Mouse (Mus musculus): ENCODE measurements around the gene Kcnj5. TPM values are rescaled to one million over a fixed set of nuclear protein-coding genes. Genes with fewer than 3 reads are reported as not detected.

The Kcnj5 gene
- 0.81 and 0.85 TPM in 2 replicates for polyA plus RNA-seq (2015; fragmentation: Nextera tagmentation; extraction: Ambion mirVana)

- no peak for TF ChIP-seq CTCF (IDR thresholded peaks at IDR 0.05; ENCODE audit: low read depth)
- TF ChIP-seq EP300 (IDR thresholded peaks at IDR 0.05; ENCODE audit: low read depth) = no peak
- Histone ChIP-seq H3K27ac (ENCODE audit: low read depth) (no peak within 1 kb of the TSS), H3K9ac (replicated peaks) (no peak within 1 kb of the TSS; the same call in 1 of the 2 replicates), H3K4me1 (ENCODE audit: insufficient read depth) (0 out of 2 replicates have a peak, but pooled peaks cover 2% of the 10 kb centered on the region), H3K27me3 (ENCODE audit: insufficient read depth, low read length) (peaks cover 31% of the 10 kb centered on the region), H3K4me3 (ENCODE audit: low read depth, low read length) (peak within 1 kb of the TSS; percentile 19; the same call in 1 of the 2 replicates), H3K9me3 (ENCODE audit: low read length) (no peaks in the 10 kb centered on the region), H3K36me3 (replicated peaks; ENCODE audit: insufficient read depth, low read length) (no peaks in the 10 kb centered on the region), H3K4me2 (ENCODE audit: low read depth, low read length) (peak within 1 kb of the TSS; percentile 52)
- WGBS (ENCODE audit: insufficient replicate concordance) = 1% methylated on average over 19 of the region's 20 CpGs
- ATAC-seq (0 out of 2 replicates have a peak, but pooled peaks have one; percentile 25), DNase-seq (no peak)
Observed at GRCm38 (mm10) chr9:32344051-32344450, at the start of gene Kcnj5. TSS of gene Kcnj5 (minus strand) at chr9:32344350.

GRCm38 (mm10) chr9:32392716-32393115 is 48.6 kb upstream of the Kcnj5 start:
- H3K27ac ChIP-seq (ENCODE audit: low read depth) = no peak overlapping the region
- TF ChIP-seq EP300 (IDR thresholded peaks at IDR 0.05; ENCODE audit: low read depth) = no peak
- no peak for TF ChIP-seq CTCF (IDR thresholded peaks at IDR 0.05; ENCODE audit: low read depth)
- no peaks in the 10 kb centered on the region for H3K27me3 ChIP-seq (ENCODE audit: insufficient read depth, low read length)
- DNase-seq (no peak), ATAC-seq (no peak)
- H3K9ac ChIP-seq (replicated peaks) = no peak overlapping the region
- peaks cover 4% of the 10 kb centered on the region; the same call in 1 of the 2 replicates for H3K4me1 ChIP-seq (ENCODE audit: insufficient read depth)
- H3K36me3 ChIP-seq (replicated peaks; ENCODE audit: insufficient read depth, low read length) = no peaks in the 10 kb centered on the region
- no peaks in the 10 kb centered on the region for H3K9me3 ChIP-seq (ENCODE audit: low read length)
- 62% methylated on average over 6 of the region's 6 CpGs for WGBS (ENCODE audit: insufficient replicate concordance)
- no peak overlapping the region for H3K4me2 ChIP-seq (ENCODE audit: low read depth, low read length)
- H3K4me3 ChIP-seq (ENCODE audit: low read depth, low read length) = no peak overlapping the region

- Histone ChIP-seq H3K27me3 (ENCODE audit: insufficient read depth, low read length) (no peaks in the 10 kb centered on the region), H3K36me3 (replicated peaks; ENCODE audit: insufficient read depth, low read length) (no peaks in the 10 kb centered on the region), H3K9me3 (ENCODE audit: low read length) (no peaks in the 10 kb centered on the region), H3K27ac (ENCODE audit: low read depth) (no peak overlapping the region), H3K4me3 (ENCODE audit: low read depth, low read length) (no peak overlapping the region), H3K4me1 (ENCODE audit: insufficient read depth) (peaks cover 4% of the 10 kb centered on the region; the same call in 1 of the 2 replicates), H3K4me2 (ENCODE audit: low read depth, low read length) (no peak overlapping the region), H3K9ac (replicated peaks) (no peak overlapping the region)
- 80% methylated on average over 9 of the region's 9 CpGs for WGBS (ENCODE audit: insufficient replicate concordance)
- no peak for ATAC-seq
- TF ChIP-seq CTCF (IDR thresholded peaks at IDR 0.05; ENCODE audit: low read depth) (no peak), EP300 (IDR thresholded peaks at IDR 0.05; ENCODE audit: low read depth) (no peak)
- no peak for DNase-seq
Observed at GRCm38 (mm10) chr9:32391701-32392100, 47.6 kb upstream of the Kcnj5 start.

GRCm38 (mm10) chr9:32391092-32391491 is 46.9 kb upstream of the Kcnj5 start:
- H3K9ac ChIP-seq (replicated peaks) = no peak overlapping the region
- H3K27ac ChIP-seq (ENCODE audit: low read depth) = no peak overlapping the region
- TF ChIP-seq CTCF (IDR thresholded peaks at IDR 0.05; ENCODE audit: low read depth) = no peak
- no peak for TF ChIP-seq EP300 (IDR thresholded peaks at IDR 0.05; ENCODE audit: low read depth)
- WGBS (ENCODE audit: insufficient replicate concordance) = 38% methylated on average over 5 of the region's 5 CpGs
- H3K4me1 ChIP-seq (ENCODE audit: insufficient read depth) = peaks cover 4% of the 10 kb centered on the region; the same call in 1 of the 2 replicates
- ATAC-seq (no peak), DNase-seq (no peak)
- no peak overlapping the region for H3K4me2 ChIP-seq (ENCODE audit: low read depth, low read length)
- H3K27me3 ChIP-seq (ENCODE audit: insufficient read depth, low read length) = no peaks in the 10 kb centered on the region
- H3K36me3 ChIP-seq (replicated peaks; ENCODE audit: insufficient read depth, low read length) = no peaks in the 10 kb centered on the region
- no peak overlapping the region for H3K4me3 ChIP-seq (ENCODE audit: low read depth, low read length)
- no peaks in the 10 kb centered on the region for H3K9me3 ChIP-seq (ENCODE audit: low read length)

GRCm38 (mm10) chr9:32388120-32388519 is 44.0 kb upstream of the Kcnj5 start:
- Histone ChIP-seq H3K27me3 (ENCODE audit: insufficient read depth, low read length) (no peaks in the 10 kb centered on the region), H3K27ac (ENCODE audit: low read depth) (no peak overlapping the region), H3K4me1 (ENCODE audit: insufficient read depth) (no peaks in the 10 kb centered on the region), H3K9me3 (ENCODE audit: low read length) (no peaks in the 10 kb centered on the region), H3K4me3 (ENCODE audit: low read depth, low read length) (no peak overlapping the region), H3K4me2 (ENCODE audit: low read depth, low read length) (no peak overlapping the region), H3K9ac (replicated peaks) (no peak overlapping the region), H3K36me3 (replicated peaks; ENCODE audit: insufficient read depth, low read length) (no peaks in the 10 kb centered on the region)
- TF ChIP-seq EP300 (IDR thresholded peaks at IDR 0.05; ENCODE audit: low read depth) (no peak), CTCF (IDR thresholded peaks at IDR 0.05; ENCODE audit: low read depth) (peak; percentile 82)
- ATAC-seq (no peak), DNase-seq (no peak)
- 85% methylated on average over 1 of the region's 1 CpGs for WGBS (ENCODE audit: insufficient replicate concordance)

GRCm38 (mm10) chr9:32384906-32385305 is 40.8 kb upstream of the Kcnj5 start:
- Histone ChIP-seq H3K36me3 (replicated peaks; ENCODE audit: insufficient read depth, low read length) (no peaks in the 10 kb centered on the region), H3K9ac (replicated peaks) (no peak overlapping the region), H3K27ac (ENCODE audit: low read depth) (no peak overlapping the region), H3K4me2 (ENCODE audit: low read depth, low read length) (no peak overlapping the region), H3K4me3 (ENCODE audit: low read depth, low read length) (no peak overlapping the region), H3K27me3 (ENCODE audit: insufficient read depth, low read length) (no peaks in the 10 kb centered on the region), H3K4me1 (ENCODE audit: insufficient read depth) (no peaks in the 10 kb centered on the region), H3K9me3 (ENCODE audit: low read length) (no peaks in the 10 kb centered on the region)
- ATAC-seq (no peak), DNase-seq (no peak)
- 73% methylated on average over 4 of the region's 4 CpGs for WGBS (ENCODE audit: insufficient replicate concordance)
- no peak for TF ChIP-seq EP300 (IDR thresholded peaks at IDR 0.05; ENCODE audit: low read depth)
- TF ChIP-seq CTCF (IDR thresholded peaks at IDR 0.05; ENCODE audit: low read depth) = no peak

All from liver, postnatal 0 days (tissue).